Mouse (Mus musculus) kidney, adult 2 months (tissue): ENCODE results near the gene Actn1.

Experiments
- CTCF ChIP-seq: fragments of 200-500 bp; conservative IDR thresholded peaks from 2 replicates; pipeline ENCODE4 v1.5.1; 2011; ENCODE audit warnings: low read depth, mild to moderate bottlenecking, control low read depth, low read length, moderate library complexity, mixed read lengths; ENCODE audit not compliant: insufficient read depth, insufficient read length
- POLR2A ChIP-seq: fragments of 200-500 bp; IDR thresholded peaks from one replicate; pipeline ENCODE4 v1.6.1; 2011; ENCODE audit warnings: low read depth, low read length, control low read depth

GRCm38 (mm10) chr12:80218045-80218611 is 42.0 kb downstream of the Actn1 start:
- TF ChIP-seq CTCF, result no peak
- TF ChIP-seq POLR2A, result no peak
